Mouse (Mus musculus) hindbrain, embryonic 14.5 days (tissue): Measurements from ENCODE around the gene Tdo2. TPM values are rescaled to one million over a fixed set of nuclear protein-coding genes. Genes with fewer than 3 reads are reported as not detected.

Experiments
- ATAC-seq: fragments of 200-750 bp; cut with Nextera tagmentation; 2 replicates; pipeline ENCODE4 v1.8.0; 2017; ENCODE audit warnings: moderate number of reproducible peaks, mild to moderate bottlenecking, moderate TSS enrichment, moderate library complexity; ENCODE audit not compliant: low FRiP score
- DNase-seq: peaks from one replicate; pipeline ENCODE4 v3.0.0-alpha.2; 2015; ENCODE audit warnings: low spot score
- H3K27ac ChIP-seq: fragments of 300-500 bp; sonication (generic); 2 replicates; pipeline ENCODE4 v1.5.1; 2014; ENCODE audit warnings: mild to moderate bottlenecking, moderate library complexity
- H3K27me3 ChIP-seq: fragments of 300-500 bp; sonication (generic); 2 replicates; pipeline ENCODE4 v1.6.1; 2014; ENCODE audit warnings: mild to moderate bottlenecking, low read length, mixed read lengths; ENCODE audit not compliant: control insufficient read depth, insufficient read depth
- H3K36me3 ChIP-seq: fragments of 300-500 bp; sonication (generic); replicated peaks from 2 replicates; pipeline ENCODE4 v1.6.1; 2014; ENCODE audit not compliant: control insufficient read depth, insufficient read depth
- H3K4me1 ChIP-seq: fragments of 300-500 bp; sonication (generic); replicated peaks from 2 replicates; pipeline ENCODE4 v1.6.1; 2014; ENCODE audit warnings: antibody characterized with exemption, low read length, mixed read lengths; ENCODE audit not compliant: control insufficient read depth, insufficient read depth
- H3K4me2 ChIP-seq: fragments of 300-500 bp; sonication (generic); replicated peaks from 2 replicates; pipeline ENCODE4 v1.6.1; 2014; ENCODE audit warnings: mild to moderate bottlenecking, moderate library complexity
- H3K4me3 ChIP-seq: fragments of 300-500 bp; sonication (generic); replicated peaks from 2 replicates; pipeline ENCODE4 v1.5.1; 2014; ENCODE audit warnings: mild to moderate bottlenecking, low read length
- H3K9ac ChIP-seq: fragments of 300-500 bp; sonication (generic); 2 replicates; pipeline ENCODE4 v1.6.1; 2014
- H3K9me3 ChIP-seq: fragments of 300-500 bp; sonication (generic); 2 replicates; pipeline ENCODE4 v1.6.1; 2016; ENCODE audit warnings: low read length; ENCODE audit not compliant: control insufficient read depth
- WGBS: fragments of 180-500 bp; shearing (Covaris S2); extraction: QIAGEN DNeasy Blood & Tissue Kit; methylation state at CpG from one replicate; pipeline ENCODE4 v1.1.7; 2014; 5-methylcytosine and 5-hydroxymethylcytosine counted together
- polyA plus RNA-seq: library from polyadenylated mRNA; unstranded; fragments of >200 nt; fragmentation: Nextera tagmentation; extraction: Ambion mirVana; gene quantifications from 2 replicates; pipeline ENCODE4 v1.2.1, GENCODE M21; 2014

Gene Tdo2
- polyA plus RNA-seq, 1 experiment from 2014 or later, result not detected

DNA sequence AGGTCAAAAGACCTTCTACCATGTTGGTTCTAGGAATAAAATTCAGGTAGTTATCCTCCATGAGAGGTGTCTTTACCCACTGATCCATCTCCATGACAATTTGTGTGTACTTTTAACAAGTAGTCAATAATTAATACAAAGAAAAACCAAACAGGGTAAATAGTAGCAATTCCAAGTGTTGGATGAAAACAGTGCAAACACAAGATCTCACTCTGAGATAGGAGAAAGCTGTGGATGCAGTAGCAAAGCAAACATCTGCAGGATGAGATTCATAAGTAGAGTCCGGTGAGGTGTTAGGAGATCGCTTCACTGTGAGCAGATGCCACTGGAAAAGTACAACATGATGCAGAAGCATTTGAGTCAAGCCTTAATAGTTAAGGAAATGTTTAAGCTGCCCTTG lies 10.1 kb upstream of the Tdo2 start:
- H3K4me3 ChIP-seq, result no peak overlapping the region
- 97% methylated on average over 2 of the region's 2 CpGs for WGBS
- no peak overlapping the region for H3K27ac ChIP-seq
- H3K36me3 ChIP-seq, result no peaks in the 10 kb centered on the region
- H3K4me1 ChIP-seq, result no peaks in the 10 kb centered on the region
- no peak overlapping the region for H3K4me2 ChIP-seq
- H3K9ac ChIP-seq, result no peak overlapping the region
- no peaks in the 10 kb centered on the region for H3K27me3 ChIP-seq
- ATAC-seq (no peak), DNase-seq (no peak)
- no peaks in the 10 kb centered on the region for H3K9me3 ChIP-seq

- DNase-seq, result no peak
- Histone ChIP-seq H3K27me3 (no peaks in the 10 kb centered on the region), H3K4me1 (no peaks in the 10 kb centered on the region), H3K27ac (no peak overlapping the region), H3K4me3 (no peak overlapping the region), H3K36me3 (no peaks in the 10 kb centered on the region), H3K4me2 (no peak overlapping the region), H3K9ac (no peak overlapping the region), H3K9me3 (no peaks in the 10 kb centered on the region)
- no peak for ATAC-seq
- 48% methylated on average over 1 of the region's 1 CpGs for WGBS
These were observed 9.1 kb upstream of the Tdo2 start for GRCm38 (mm10) chr3:81985100-81985499.

GRCm38 (mm10) chr3:81983120-81983895 lies 7.3 kb upstream of the Tdo2 start:
- no peak for ATAC-seq
- Histone ChIP-seq H3K4me3 (no peak overlapping the region), H3K9ac (no peak overlapping the region), H3K9me3 (no peaks in the 10 kb centered on the region), H3K4me2 (no peak overlapping the region), H3K36me3 (no peaks in the 10 kb centered on the region), H3K27ac (no peak overlapping the region), H3K27me3 (no peaks in the 10 kb centered on the region), H3K4me1 (no peaks in the 10 kb centered on the region)
- WGBS, result 85% methylated on average over 8 of the region's 8 CpGs
- no peak for DNase-seq

- H3K36me3 ChIP-seq, result no peaks in the 10 kb centered on the region
- H3K9ac ChIP-seq, result no peak within 1 kb of the TSS
- no peaks in the 10 kb centered on the region for H3K9me3 ChIP-seq
- ATAC-seq (no peak), DNase-seq (no peak)
- no peak within 1 kb of the TSS for H3K4me2 ChIP-seq
- H3K27ac ChIP-seq, result no peak within 1 kb of the TSS
- no peaks in the 10 kb centered on the region for H3K27me3 ChIP-seq
- WGBS, result 92% methylated on average over 5 of the region's 5 CpGs
- H3K4me1 ChIP-seq, result no peaks in the 10 kb centered on the region
- H3K4me3 ChIP-seq, result no peak within 1 kb of the TSS
These were observed 6.0 kb upstream of the Tdo2 start, which contains the start of gene Asic5 for GRCm38 (mm10) chr3:81981990-81982389. TSS of gene Asic5 (plus strand) at chr3:81982290.

DNA sequence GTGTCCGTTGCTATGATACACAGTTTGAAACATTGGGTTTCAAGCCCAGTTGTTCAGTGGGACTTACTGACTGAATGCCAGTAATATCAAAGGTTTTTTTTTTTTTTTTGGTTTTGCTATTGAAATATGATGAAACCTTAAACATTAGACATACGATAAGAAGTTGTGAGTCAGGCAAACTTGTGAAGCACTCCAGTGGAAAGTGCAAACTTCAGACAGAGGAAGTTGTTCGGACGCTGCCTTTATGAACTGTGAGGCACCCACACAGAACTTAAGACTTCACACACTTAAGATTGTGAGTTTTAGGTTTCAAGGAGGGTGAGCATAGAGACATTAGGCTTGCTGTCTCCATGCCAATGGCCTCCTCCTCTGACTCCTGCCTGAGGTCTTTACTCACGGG lies 5.6 kb upstream of the Tdo2 start:
- WGBS, result 92% methylated on average over 5 of the region's 5 CpGs
- H3K27me3 ChIP-seq, result no peaks in the 10 kb centered on the region
- H3K27ac ChIP-seq, result no peak overlapping the region
- DNase-seq, result no peak
- H3K4me3 ChIP-seq, result no peak overlapping the region
- no peaks in the 10 kb centered on the region for H3K4me1 ChIP-seq
- H3K4me2 ChIP-seq, result no peak overlapping the region
- no peak overlapping the region for H3K9ac ChIP-seq
- no peak for ATAC-seq
- no peaks in the 10 kb centered on the region for H3K9me3 ChIP-seq
- H3K36me3 ChIP-seq, result no peaks in the 10 kb centered on the region

GRCm38 (mm10) chr3:81975607-81976006 lies 395 bp downstream of the Tdo2 start:
- WGBS, result 81% methylated on average over 4 of the region's 4 CpGs
- no peak overlapping the region for H3K27ac ChIP-seq
- no peaks in the 10 kb centered on the region for H3K27me3 ChIP-seq
- no peak overlapping the region for H3K4me2 ChIP-seq
- H3K4me3 ChIP-seq, result no peak overlapping the region
- no peaks in the 10 kb centered on the region for H3K9me3 ChIP-seq
- DNase-seq, result no peak
- no peaks in the 10 kb centered on the region for H3K4me1 ChIP-seq
- H3K9ac ChIP-seq, result no peak overlapping the region
- no peaks in the 10 kb centered on the region for H3K36me3 ChIP-seq
- ATAC-seq, result no peak

GRCm38 (mm10) chr3:81964596-81964995 lies 11.4 kb downstream of the Tdo2 start:
- DNase-seq (no peak), ATAC-seq (no peak)
- H3K4me2 ChIP-seq, result no peak overlapping the region
- H3K36me3 ChIP-seq, result no peaks in the 10 kb centered on the region
- WGBS, result 70% methylated on average over 3 of the region's 3 CpGs
- H3K9ac ChIP-seq, result no peak overlapping the region
- no peaks in the 10 kb centered on the region for H3K27me3 ChIP-seq
- H3K4me3 ChIP-seq, result no peak overlapping the region
- no peak overlapping the region for H3K27ac ChIP-seq
- H3K4me1 ChIP-seq, result no peaks in the 10 kb centered on the region
- no peaks in the 10 kb centered on the region for H3K9me3 ChIP-seq

GRCm38 (mm10) chr3:81963768-81964167 lies 12.2 kb downstream of the Tdo2 start:
- H3K4me1 ChIP-seq, result no peaks in the 10 kb centered on the region
- DNase-seq (no peak), ATAC-seq (no peak)
- H3K4me3 ChIP-seq, result no peak overlapping the region
- 77% methylated on average over 5 of the region's 5 CpGs for WGBS
- H3K9me3 ChIP-seq, result no peaks in the 10 kb centered on the region
- H3K36me3 ChIP-seq, result no peaks in the 10 kb centered on the region
- H3K4me2 ChIP-seq, result no peak overlapping the region
- no peak overlapping the region for H3K9ac ChIP-seq
- no peaks in the 10 kb centered on the region for H3K27me3 ChIP-seq
- no peak overlapping the region for H3K27ac ChIP-seq

DNA sequence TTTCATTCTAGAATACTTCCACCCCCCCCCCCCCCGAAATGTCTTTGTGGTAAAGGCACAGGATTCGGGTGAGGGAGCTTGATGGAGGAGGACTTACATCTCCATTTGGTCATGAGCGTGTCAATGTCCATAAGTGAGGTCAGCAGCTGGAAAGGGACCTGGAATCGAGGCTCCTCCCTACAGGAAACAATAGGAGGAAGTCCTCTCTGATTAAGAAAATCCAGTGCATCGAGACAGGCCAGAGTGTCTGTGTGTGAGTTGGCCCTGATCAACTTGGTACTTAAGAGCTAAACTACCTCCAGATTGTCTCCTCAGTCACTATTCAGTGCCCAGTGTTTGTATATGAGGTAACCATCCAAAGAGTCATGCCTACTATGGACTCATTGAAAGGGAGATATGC lies 14.7 kb downstream of the Tdo2 start:
- H3K4me1 ChIP-seq, result no peaks in the 10 kb centered on the region
- no peak overlapping the region for H3K4me3 ChIP-seq
- no peak for ATAC-seq
- WGBS, result 90% methylated on average over 5 of the region's 5 CpGs
- no peak overlapping the region for H3K9ac ChIP-seq
- H3K36me3 ChIP-seq, result no peaks in the 10 kb centered on the region
- no peak overlapping the region for H3K4me2 ChIP-seq
- H3K27me3 ChIP-seq, result no peaks in the 10 kb centered on the region
- no peaks in the 10 kb centered on the region for H3K9me3 ChIP-seq
- DNase-seq, result no peak
- H3K27ac ChIP-seq, result no peak overlapping the region

GRCm38 (mm10) chr3:81957484-81957883 lies 18.5 kb downstream of the Tdo2 start:
- no peaks in the 10 kb centered on the region for H3K4me1 ChIP-seq
- H3K27me3 ChIP-seq, result no peaks in the 10 kb centered on the region
- H3K9me3 ChIP-seq, result no peaks in the 10 kb centered on the region
- H3K4me2 ChIP-seq, result no peak overlapping the region
- no peaks in the 10 kb centered on the region for H3K36me3 ChIP-seq
- WGBS, result 93% methylated on average over 5 of the region's 5 CpGs
- no peak for DNase-seq
- H3K4me3 ChIP-seq, result no peak overlapping the region
- no peak overlapping the region for H3K9ac ChIP-seq
- ATAC-seq, result no peak
- H3K27ac ChIP-seq, result no peak overlapping the region
